Mouse (Mus musculus): ENCODE measurements around the gene Zfr.

Zfr gene

GRCm38 (mm10) chr15:12217849-12218248 is 100.2 kb downstream of the Zfr start:
- DNase-seq, result no peak

GRCm38 (mm10) chr15:12218583-12219382 is 101.2 kb downstream of the Zfr start:
- DNase-seq, result peak; percentile 44

- no peak for DNase-seq
Measured at GRCm38 (mm10) chr15:12221131-12221530, 103.5 kb downstream of the Zfr start.

- no peak for DNase-seq
Measured at GRCm38 (mm10) chr15:12222564-12223302, 105.1 kb downstream of the Zfr start.

- no peak for DNase-seq
Measured at GRCm38 (mm10) chr15:12223393-12223792, 105.8 kb downstream of the Zfr start.

- no peak for DNase-seq
Measured at GRCm38 (mm10) chr15:12224239-12224638, 106.6 kb downstream of the Zfr start.

GRCm38 (mm10) chr15:12225062-12225461 is 107.4 kb downstream of the Zfr start:
- DNase-seq, result peak; percentile 34

- no peak for DNase-seq
Measured at GRCm38 (mm10) chr15:12226908-12227307, 109.3 kb downstream of the Zfr start.

- DNase-seq, result no peak
Measured at GRCm38 (mm10) chr15:12227355-12227754, 109.7 kb downstream of the Zfr start.

- DNase-seq, result no peak
Measured at GRCm38 (mm10) chr15:12229603-12230242, 112.1 kb downstream of the Zfr start.

GRCm38 (mm10) chr15:12230243-12230935 is 112.8 kb downstream of the Zfr start:
- DNase-seq, result peak; percentile 42

GRCm38 (mm10) chr15:12231462-12231861 is 113.8 kb downstream of the Zfr start:
- DNase-seq, result peak; percentile 23

- peak; percentile 62 for DNase-seq
Measured at GRCm38 (mm10) chr15:12232429-12232828, 114.8 kb downstream of the Zfr start.

- DNase-seq, result no peak
Measured at GRCm38 (mm10) chr15:12233021-12233420, 115.4 kb downstream of the Zfr start.
